Mouse (Mus musculus) C2C12 (cell line): ENCODE data around the gene 9130213A22Rik. TPM values are rescaled to one million over a fixed set of nuclear protein-coding genes. Genes with fewer than 3 reads are reported as not detected.

Experiments
- H3K27me3 ChIP-seq: one replicate; pipeline ENCODE4 v1.6.1; 2011; ENCODE audit not compliant: control insufficient read depth, insufficient read depth, insufficient read length
- H3K36me3 ChIP-seq: one replicate; pipeline ENCODE4 v1.6.1; 2011; ENCODE audit not compliant: control insufficient read depth, insufficient read depth
- H3K4me3 ChIP-seq: one replicate; pipeline ENCODE4 v1.5.1; 2011; ENCODE audit warnings: mild to moderate bottlenecking, control low read depth; ENCODE audit not compliant: poor library complexity, insufficient read depth, severe bottlenecking
- H3K79me2 ChIP-seq: one replicate; pipeline ENCODE4 v1.6.1; 2011; ENCODE audit not compliant: control insufficient read depth, insufficient read depth
- H3K79me3 ChIP-seq: one replicate; pipeline ENCODE4 v1.6.1; 2011; ENCODE audit warnings: low read depth, control low read depth
- H3ac ChIP-seq: one replicate; pipeline ENCODE3; 2011; ENCODE audit warnings: low read depth; ENCODE audit not compliant: control insufficient read depth, insufficient read length
- CEBPB ChIP-seq: IDR thresholded peaks from one replicate; pipeline ENCODE4 v1.6.1; 2011; ENCODE audit warnings: low read depth, mild to moderate bottlenecking, control low read depth, moderate library complexity
- CTCF ChIP-seq: IDR thresholded peaks from one replicate; pipeline ENCODE4 v1.5.1; 2011; ENCODE audit not compliant: control insufficient read depth, insufficient read depth, insufficient read length
- FOSL1 ChIP-seq: IDR thresholded peaks from one replicate; pipeline ENCODE4 v1.8.0; 2011; ENCODE audit warnings: mild to moderate bottlenecking, low read length; ENCODE audit not compliant: poor library complexity, insufficient read depth, severe bottlenecking
- MAX ChIP-seq: IDR thresholded peaks from one replicate; pipeline ENCODE4 v1.6.1; 2011; ENCODE audit warnings: mild to moderate bottlenecking, control low read depth
- MYOD1 ChIP-seq: IDR thresholded peaks from one replicate; pipeline ENCODE4 v1.6.1; 2011; ENCODE audit warnings: low read depth; ENCODE audit not compliant: control insufficient read depth, insufficient read length
- MYOG ChIP-seq: IDR thresholded peaks from one replicate; pipeline ENCODE4 v1.6.1; 2011; ENCODE audit not compliant: control insufficient read depth, insufficient read length; ENCODE audit errors: extremely low read depth
- USF1 ChIP-seq: IDR thresholded peaks from one replicate; pipeline ENCODE4 v1.6.1; 2011; ENCODE audit warnings: low read depth, mild to moderate bottlenecking, control low read depth, moderate library complexity
- polyA plus RNA-seq: library from polyadenylated mRNA; unstranded; fragments of >200 nt; fragmentation: generic; extraction: Trizol; gene quantifications from one replicate; pipeline ENCODE4 v1.2.1, GENCODE M21; 2012; ENCODE audit warnings: missing spikeins

Gene 9130213A22Rik
- polyA plus RNA-seq, 1 experiment: 0.21 TPM

GRCm38 (mm10) chr11:69106299-69106698 lies 16.1 kb downstream of the 9130213A22Rik start:
- Histone ChIP-seq H3ac (no peak overlapping the region), H3K79me2 (peaks cover 3% of the 10 kb centered on the region), H3K4me3 (no peak overlapping the region), H3K36me3 (peaks cover 47% of the 10 kb centered on the region), H3K27me3 (no peaks in the 10 kb centered on the region), H3K79me3 (no peaks in the 10 kb centered on the region)
- no peak for TF ChIP-seq FOSL1
- TF ChIP-seq USF1: no peak
- TF ChIP-seq CTCF: no peak
- no peak for TF ChIP-seq MYOD1
- no peak for TF ChIP-seq CEBPB
- no peak for TF ChIP-seq MAX
- TF ChIP-seq MYOG: no peak

GRCm38 (mm10) chr11:69105796-69106195 lies 16.6 kb downstream of the 9130213A22Rik start:
- no peak for TF ChIP-seq MYOG
- TF ChIP-seq FOSL1: no peak
- Histone ChIP-seq H3K79me2 (peaks cover 8% of the 10 kb centered on the region), H3ac (no peak overlapping the region), H3K27me3 (no peaks in the 10 kb centered on the region), H3K4me3 (no peak overlapping the region), H3K36me3 (peaks cover 52% of the 10 kb centered on the region), H3K79me3 (peaks cover under 1% of the 10 kb centered on the region)

- peaks cover 3% of the 10 kb centered on the region for H3K79me3 ChIP-seq
- H3K4me3 ChIP-seq: no peak overlapping the region
- peaks cover 53% of the 10 kb centered on the region for H3K36me3 ChIP-seq
- H3ac ChIP-seq: no peak overlapping the region
- no peak for TF ChIP-seq MYOD1
- no peaks in the 10 kb centered on the region for H3K27me3 ChIP-seq
- H3K79me2 ChIP-seq: peaks cover 14% of the 10 kb centered on the region
Observed at GRCm38 (mm10) chr11:69105227-69105626, 17.2 kb downstream of the 9130213A22Rik start.

- Histone ChIP-seq H3K79me2 (peaks cover 18% of the 10 kb centered on the region), H3K36me3 (peaks cover 53% of the 10 kb centered on the region), H3K79me3 (peaks cover 3% of the 10 kb centered on the region), H3K27me3 (no peaks in the 10 kb centered on the region), H3ac (no peak overlapping the region), H3K4me3 (no peak overlapping the region)
- TF ChIP-seq USF1 (no peak), CTCF (no peak), MYOD1 (no peak), MYOG (no peak), FOSL1 (no peak), MAX (no peak), CEBPB (no peak)
Observed at GRCm38 (mm10) chr11:69104487-69104886, 17.9 kb downstream of the 9130213A22Rik start.

GRCm38 (mm10) chr11:69103531-69104435 lies 18.6 kb downstream of the 9130213A22Rik start:
- TF ChIP-seq USF1 (no peak), MYOG (no peak), MAX (no peak), CTCF (no peak), FOSL1 (no peak), MYOD1 (no peak), CEBPB (no peak)
- peaks cover 3% of the 10 kb centered on the region for H3K79me3 ChIP-seq
- H3ac ChIP-seq: no peak overlapping the region
- H3K4me3 ChIP-seq: no peak overlapping the region
- H3K36me3 ChIP-seq: peaks cover 48% of the 10 kb centered on the region
- H3K27me3 ChIP-seq: no peaks in the 10 kb centered on the region
- peaks cover 25% of the 10 kb centered on the region for H3K79me2 ChIP-seq

- peaks cover 48% of the 10 kb centered on the region for H3K36me3 ChIP-seq
Observed at GRCm38 (mm10) chr11:69103121-69103520, 19.3 kb downstream of the 9130213A22Rik start.

More at GRCm38 (mm10) chr11:69103121-69103520, 19.3 kb downstream of the 9130213A22Rik start:
- no peak for TF ChIP-seq MAX
- no peak for TF ChIP-seq CTCF
- no peak for TF ChIP-seq FOSL1
- no peak for TF ChIP-seq USF1
- TF ChIP-seq MYOD1: no peak
- no peak for TF ChIP-seq MYOG
- no peak for TF ChIP-seq CEBPB
- Histone ChIP-seq H3ac (no peak overlapping the region), H3K4me3 (no peak overlapping the region), H3K27me3 (no peaks in the 10 kb centered on the region), H3K79me2 (peaks cover 25% of the 10 kb centered on the region), H3K79me3 (peaks cover 3% of the 10 kb centered on the region)
